Mouse (Mus musculus): ENCODE measurements around the gene Szrd1.

DNA sequence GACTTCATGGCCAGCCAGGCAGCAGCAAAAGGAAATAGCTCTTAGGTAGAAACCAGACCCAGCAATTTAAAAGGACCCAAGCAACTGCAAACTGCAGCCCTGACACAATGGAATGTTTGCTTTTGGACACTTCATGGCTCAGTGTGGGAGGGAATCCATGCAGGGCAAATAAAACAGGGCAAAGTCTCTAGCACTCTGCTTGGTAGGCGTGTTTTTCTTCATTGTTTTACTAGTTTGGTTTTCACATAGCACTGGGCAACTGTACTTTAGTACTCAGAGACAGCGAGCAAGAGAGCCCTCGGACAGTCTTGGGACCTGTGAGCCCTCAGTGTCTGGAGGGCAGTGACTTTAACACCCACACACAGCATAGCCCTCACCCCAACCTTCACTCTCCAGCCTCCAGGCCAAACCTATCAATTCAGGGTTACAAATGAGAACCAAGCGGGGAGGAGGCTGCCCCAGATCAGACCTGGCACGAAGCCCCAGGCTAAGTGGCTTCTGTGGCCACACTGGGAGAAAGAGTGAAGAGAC, 8.0 kb downstream of the Szrd1 start:
- TF ChIP-seq CTCF (IDR thresholded peaks at IDR 0.05; ENCODE audit: control insufficient read depth, insufficient read depth, low read length) (no peak), POLR2A (IDR thresholded peaks at IDR 0.05; ENCODE audit: borderline replicate concordance, control insufficient read depth, low read depth, low read length) (no peak)
